Mouse (Mus musculus): ENCODE results near the gene Cfap299. TPM values are rescaled to one million over a fixed set of nuclear protein-coding genes. Genes with fewer than 3 reads are reported as not detected.

Gene Cfap299
- polyA plus RNA-seq, 1 experiment from 2014 or later, result 0.27 TPM

- Histone ChIP-seq H3K4me2 (replicated peaks; ENCODE audit: low read depth) (no peak within 1 kb of the TSS), H3K9me3 (ENCODE audit: control insufficient read depth) (no peaks in the 10 kb centered on the region), H3K4me1 (replicated peaks; ENCODE audit: control insufficient read depth, insufficient read depth, low read length) (no peaks in the 10 kb centered on the region), H3K4me3 (ENCODE audit: low read depth, low read length) (no peak within 1 kb of the TSS), H3K27ac (ENCODE audit: low read depth, low read length) (no peak within 1 kb of the TSS), H3K27me3 (replicated peaks; ENCODE audit: control insufficient read depth, insufficient read depth, low read length) (no peaks in the 10 kb centered on the region), H3K36me3 (ENCODE audit: control insufficient read depth, insufficient read depth) (no peaks in the 10 kb centered on the region), H3K9ac (ENCODE audit: low read depth, low read length) (no peak within 1 kb of the TSS)
- ATAC-seq, result no peak
- TF ChIP-seq CTCF (IDR thresholded peaks at IDR 0.05; ENCODE audit: low read depth), result no peak
Measured at GRCm38 (mm10) chr5:98552395-98552794, 223.3 kb downstream of the Cfap299 start, which contains the start of gene Gm11111. Gene Gm11111, plus strand, starts transcription at chr5:98552695.

- Histone ChIP-seq H3K4me3 (ENCODE audit: low read depth, low read length) (no peak overlapping the region), H3K27ac (ENCODE audit: low read depth, low read length) (no peak overlapping the region), H3K4me1 (replicated peaks; ENCODE audit: control insufficient read depth, insufficient read depth, low read length) (no peaks in the 10 kb centered on the region), H3K9ac (ENCODE audit: low read depth, low read length) (no peak overlapping the region), H3K9me3 (ENCODE audit: control insufficient read depth) (no peaks in the 10 kb centered on the region), H3K4me2 (replicated peaks; ENCODE audit: low read depth) (no peak overlapping the region), H3K27me3 (replicated peaks; ENCODE audit: control insufficient read depth, insufficient read depth, low read length) (no peaks in the 10 kb centered on the region), H3K36me3 (ENCODE audit: control insufficient read depth, insufficient read depth) (no peaks in the 10 kb centered on the region)
- WGBS, result 60% methylated on average over 7 of the region's 7 CpGs
- no peak for ATAC-seq
- no peak for TF ChIP-seq CTCF (IDR thresholded peaks at IDR 0.05; ENCODE audit: low read depth)
Measured at GRCm38 (mm10) chr5:98552811-98553601, 223.9 kb downstream of the Cfap299 start.

GRCm38 (mm10) chr5:98561301-98561700 is 232.2 kb downstream of the Cfap299 start:
- no peaks in the 10 kb centered on the region for H3K36me3 ChIP-seq (ENCODE audit: control insufficient read depth, insufficient read depth)
- ATAC-seq, result no peak
- WGBS, result 83% methylated on average over 4 of the region's 4 CpGs
- H3K9me3 ChIP-seq (ENCODE audit: control insufficient read depth), result no peaks in the 10 kb centered on the region
- no peak overlapping the region for H3K4me2 ChIP-seq (replicated peaks; ENCODE audit: low read depth)
- no peak for TF ChIP-seq CTCF (IDR thresholded peaks at IDR 0.05; ENCODE audit: low read depth)
- H3K4me3 ChIP-seq (ENCODE audit: low read depth, low read length), result no peak overlapping the region
- no peaks in the 10 kb centered on the region for H3K27me3 ChIP-seq (replicated peaks; ENCODE audit: control insufficient read depth, insufficient read depth, low read length)
- H3K9ac ChIP-seq (ENCODE audit: low read depth, low read length), result no peak overlapping the region
- no peak overlapping the region for H3K27ac ChIP-seq (ENCODE audit: low read depth, low read length)
- no peaks in the 10 kb centered on the region for H3K4me1 ChIP-seq (replicated peaks; ENCODE audit: control insufficient read depth, insufficient read depth, low read length)

GRCm38 (mm10) chr5:98562806-98563205 is 233.7 kb downstream of the Cfap299 start:
- Histone ChIP-seq H3K27ac (ENCODE audit: low read depth, low read length) (no peak overlapping the region), H3K4me1 (replicated peaks; ENCODE audit: control insufficient read depth, insufficient read depth, low read length) (no peaks in the 10 kb centered on the region), H3K4me3 (ENCODE audit: low read depth, low read length) (no peak overlapping the region), H3K9ac (ENCODE audit: low read depth, low read length) (no peak overlapping the region), H3K36me3 (ENCODE audit: control insufficient read depth, insufficient read depth) (no peaks in the 10 kb centered on the region), H3K9me3 (ENCODE audit: control insufficient read depth) (no peaks in the 10 kb centered on the region), H3K4me2 (replicated peaks; ENCODE audit: low read depth) (no peak overlapping the region), H3K27me3 (replicated peaks; ENCODE audit: control insufficient read depth, insufficient read depth, low read length) (no peaks in the 10 kb centered on the region)
- TF ChIP-seq CTCF (IDR thresholded peaks at IDR 0.05; ENCODE audit: low read depth), result no peak
- 80% methylated on average over 9 of the region's 9 CpGs for WGBS
- ATAC-seq, result no peak

- WGBS, result 63% methylated on average over 9 of the region's 9 CpGs
- Histone ChIP-seq H3K4me1 (replicated peaks; ENCODE audit: control insufficient read depth, insufficient read depth, low read length) (0 out of 2 replicates have a peak, but pooled peaks cover under 1% of the 10 kb centered on the region), H3K27me3 (replicated peaks; ENCODE audit: control insufficient read depth, insufficient read depth, low read length) (no peaks in the 10 kb centered on the region), H3K9me3 (ENCODE audit: control insufficient read depth) (no peaks in the 10 kb centered on the region), H3K4me3 (ENCODE audit: low read depth, low read length) (no peak overlapping the region), H3K9ac (ENCODE audit: low read depth, low read length) (no peak overlapping the region), H3K27ac (ENCODE audit: low read depth, low read length) (no peak overlapping the region), H3K4me2 (replicated peaks; ENCODE audit: low read depth) (no peak overlapping the region), H3K36me3 (ENCODE audit: control insufficient read depth, insufficient read depth) (no peaks in the 10 kb centered on the region)
- ATAC-seq, result no peak
- no peak for TF ChIP-seq CTCF (IDR thresholded peaks at IDR 0.05; ENCODE audit: low read depth)
Measured at GRCm38 (mm10) chr5:98563801-98564200, 234.7 kb downstream of the Cfap299 start.

- H3K27me3 ChIP-seq (replicated peaks; ENCODE audit: control insufficient read depth, insufficient read depth, low read length), result no peaks in the 10 kb centered on the region
- no peaks in the 10 kb centered on the region for H3K36me3 ChIP-seq (ENCODE audit: control insufficient read depth, insufficient read depth)
- H3K4me2 ChIP-seq (replicated peaks; ENCODE audit: low read depth), result no peak overlapping the region
- 0 out of 2 replicates have a peak, but pooled peaks cover 8% of the 10 kb centered on the region for H3K4me1 ChIP-seq (replicated peaks; ENCODE audit: control insufficient read depth, insufficient read depth, low read length)
- H3K9ac ChIP-seq (ENCODE audit: low read depth, low read length), result no peak overlapping the region
- no peak for TF ChIP-seq CTCF (IDR thresholded peaks at IDR 0.05; ENCODE audit: low read depth)
- WGBS, result 69% methylated on average over 6 of the region's 6 CpGs
- H3K9me3 ChIP-seq (ENCODE audit: control insufficient read depth), result no peaks in the 10 kb centered on the region
- ATAC-seq, result no peak
- H3K27ac ChIP-seq (ENCODE audit: low read depth, low read length), result no peak overlapping the region
- H3K4me3 ChIP-seq (ENCODE audit: low read depth, low read length), result no peak overlapping the region
Measured at GRCm38 (mm10) chr5:98566461-98567193, 237.5 kb downstream of the Cfap299 start.
